8 mouse cellular contexts compared by ENCODE assay signal in genomic region chr9:21955225-21955569, GRCm38 (mm10). TPM values are rescaled to one million over a fixed set of nuclear protein-coding genes. Genes with fewer than 3 reads are reported as not detected.
DNase-seq lines count a peak whose midpoint lies in the region; ATAC-seq lines count a peak whose summit lies in the region.

No protein-coding gene starts in this region.

- H3K4me2 ChIP-seq in heart, embryonic 15.5 days = peak overlapping the region; percentile 65

- peaks cover 1% of the 10 kb centered on the region for H3K27me3 ChIP-seq in heart, embryonic 15.5 days
- H3K27me3 ChIP-seq in hindbrain, embryonic 10.5 days (ENCODE audit: insufficient read depth, poor library complexity, severe bottlenecking) = peaks cover 19% of the 10 kb centered on the region
- H3K27me3 ChIP-seq in megakaryocyte, embryonic 14.5 days (replicated peaks) = no peaks in the 10 kb centered on the region

- peak overlapping the region; percentile 22; the same call in 1 of the 2 replicates for H3K9ac ChIP-seq in heart, embryonic 15.5 days

- peak; percentile 54 for ATAC-seq in heart, embryonic 15.5 days (replicated peaks; ENCODE audit: insufficient number of reproducible peaks, insufficient read depth, low FRiP score, low read depth)

- 2% methylated on average over 18 of the region's 18 CpGs for WGBS in heart, embryonic 15.5 days
- 3% methylated on average over 18 of the region's 18 CpGs for WGBS in hindbrain, embryonic 10.5 days

- peak overlapping the region; percentile 83 for H3K4me3 ChIP-seq in heart, embryonic 15.5 days
- peak overlapping the region; percentile 76 for H3K4me3 ChIP-seq in hindbrain, embryonic 10.5 days
- peak overlapping the region; percentile 95 for H3K4me3 ChIP-seq in megakaryocyte, embryonic 14.5 days (replicated peaks)

- H3K4me1 ChIP-seq in heart, embryonic 15.5 days (replicated peaks) = peaks cover 9% of the 10 kb centered on the region
- peaks cover 21% of the 10 kb centered on the region for H3K4me1 ChIP-seq in hindbrain, embryonic 10.5 days (replicated peaks)
- peaks cover 51% of the 10 kb centered on the region for H3K4me1 ChIP-seq in megakaryocyte, embryonic 14.5 days

- H3K36me3 ChIP-seq in heart, embryonic 15.5 days = no peaks in the 10 kb centered on the region
- peaks cover 9% of the 10 kb centered on the region; the same call in 1 of the 2 replicates for H3K36me3 ChIP-seq in hindbrain, embryonic 10.5 days
- H3K36me3 ChIP-seq in megakaryocyte, embryonic 14.5 days (replicated peaks; ENCODE audit: low read length) = peaks cover 25% of the 10 kb centered on the region

- H3K9me3 ChIP-seq in heart, embryonic 15.5 days (replicated peaks) = no peaks in the 10 kb centered on the region
- no peaks in the 10 kb centered on the region; the same call in 1 of the 2 replicates for H3K9me3 ChIP-seq in hindbrain, embryonic 10.5 days
- H3K9me3 ChIP-seq in megakaryocyte, embryonic 14.5 days = peaks cover 10% of the 10 kb centered on the region

- DNase-seq in heart, adult 9 months (ENCODE audit: low spot score in 2 of 2) = no peak
- DNase-seq in WW6 (ENCODE audit: low read depth, low spot score) = peak; percentile 54
- DNase-seq in hindbrain, embryonic 10.5 days (ENCODE audit: low spot score) = no peak
- DNase-seq in adrenal gland, postnatal 25 days = no peak
- no peak for DNase-seq in layer of hippocampus, postnatal 36 days
- DNase-seq in left cerebral cortex, adult 8-10 months (ENCODE audit: low spot score in 2 of 2) = no peak

- peak overlapping the region; percentile 96 for H3K27ac ChIP-seq in heart, embryonic 15.5 days
- H3K27ac ChIP-seq in hindbrain, embryonic 10.5 days = peak overlapping the region; percentile 97

RNA-seq across cellular contexts. Expression of gene Swsap1, which starts 0.4 kb away (rescaled TPM):
- polyA plus RNA-seq in heart, embryonic 15.5 days (2015; fragmentation: Nextera tagmentation; extraction: Ambion mirVana) = 4.4 and 5.2 TPM in 2 replicates
- 7.1 and 9.3 TPM in 2 replicates for polyA plus RNA-seq in hindbrain, embryonic 10.5 days (2016; fragmentation: Nextera tagmentation; extraction: Ambion mirVana)
- polyA plus RNA-seq in megakaryocyte, embryonic 14.5 days (2012; ENCODE audit: insufficient read depth, low replicate concordance) = 3.9 and 5.9 TPM in 2 replicates
- 14.0 and 19.4 TPM in 2 replicates for total RNA-seq in adrenal gland, postnatal 25 days (2021)
- total RNA-seq in layer of hippocampus, postnatal 36 days (2021) = 10 to 100 TPM; 14.7 to 15.9 TPM
- total RNA-seq in left cerebral cortex, adult 8-10 months (2022) = 10 to 100 TPM; 13.2 to 15.0 (median 14.8) TPM

RNA-seq across cellular contexts. Expression of gene Epor, which starts 8.1 kb away (rescaled TPM):
- polyA plus RNA-seq in heart, embryonic 15.5 days (2015; fragmentation: Nextera tagmentation; extraction: Ambion mirVana) = 2.9 and 4.7 TPM in 2 replicates
- 9.3 and 9.6 TPM in 2 replicates for polyA plus RNA-seq in hindbrain, embryonic 10.5 days (2016; fragmentation: Nextera tagmentation; extraction: Ambion mirVana)
- 171 and 223 TPM in 2 replicates for polyA plus RNA-seq in megakaryocyte, embryonic 14.5 days (2012; ENCODE audit: insufficient read depth, low replicate concordance)
- 1.6 and 1.8 TPM in 2 replicates for total RNA-seq in adrenal gland, postnatal 25 days (2021)
- total RNA-seq in layer of hippocampus, postnatal 36 days (2021) = 10 to 100 TPM in 1 of 2 experiments, 1 to 10 TPM in 1; 9.1 to 10.6 TPM
- total RNA-seq in left cerebral cortex, adult 8-10 months (2022) = 10 to 100 TPM; 12.9 to 15.3 (median 14.4) TPM

RNA-seq across cellular contexts. Expression of gene Plppr2, which starts 18.4 kb away (rescaled TPM):
- 3.2 and 5.7 TPM in 2 replicates for polyA plus RNA-seq in heart, embryonic 15.5 days (2015; fragmentation: Nextera tagmentation; extraction: Ambion mirVana)
- polyA plus RNA-seq in hindbrain, embryonic 10.5 days (2016; fragmentation: Nextera tagmentation; extraction: Ambion mirVana) = 15.6 and 30.6 TPM in 2 replicates
- polyA plus RNA-seq in megakaryocyte, embryonic 14.5 days (2012; ENCODE audit: insufficient read depth, low replicate concordance) = 3.1 and 6.4 TPM in 2 replicates
- total RNA-seq in adrenal gland, postnatal 25 days (2021) = 35.6 and 40.5 TPM in 2 replicates
- total RNA-seq in layer of hippocampus, postnatal 36 days (2021) = 100 to 1,000 TPM; 303 to 315 TPM
- 100 to 1,000 TPM; 133 to 152 (median 147) TPM for total RNA-seq in left cerebral cortex, adult 8-10 months (2022)

RNA-seq across cellular contexts. Expression of gene Tmem205, which starts 27.8 kb away (rescaled TPM):
- 36.9 and 44.9 TPM in 2 replicates for polyA plus RNA-seq in heart, embryonic 15.5 days (2015; fragmentation: Nextera tagmentation; extraction: Ambion mirVana)
- polyA plus RNA-seq in hindbrain, embryonic 10.5 days (2016; fragmentation: Nextera tagmentation; extraction: Ambion mirVana) = 39.1 and 46.1 TPM in 2 replicates
- 33.0 and 55.9 TPM in 2 replicates for polyA plus RNA-seq in megakaryocyte, embryonic 14.5 days (2012; ENCODE audit: insufficient read depth, low replicate concordance)
- total RNA-seq in adrenal gland, postnatal 25 days (2021) = 471 and 609 TPM in 2 replicates
- 10 to 100 TPM; 41.0 to 44.6 TPM for total RNA-seq in layer of hippocampus, postnatal 36 days (2021)
- 10 to 100 TPM; 36.3 to 42.6 (median 39.4) TPM for total RNA-seq in left cerebral cortex, adult 8-10 months (2022)

RNA-seq across cellular contexts. Expression of gene Ccdc159, which starts 27.9 kb away (rescaled TPM):
- polyA plus RNA-seq in heart, embryonic 15.5 days (2015; fragmentation: Nextera tagmentation; extraction: Ambion mirVana) = 2.7 and 3.5 TPM in 2 replicates
- polyA plus RNA-seq in hindbrain, embryonic 10.5 days (2016; fragmentation: Nextera tagmentation; extraction: Ambion mirVana) = 4.2 and 5.1 TPM in 2 replicates
- 0.67 and 4.8 TPM in 2 replicates for polyA plus RNA-seq in megakaryocyte, embryonic 14.5 days (2012; ENCODE audit: insufficient read depth, low replicate concordance)
- 13.6 and 19.1 TPM in 2 replicates for total RNA-seq in adrenal gland, postnatal 25 days (2021)
- 10 to 100 TPM; 19.3 to 21.2 TPM for total RNA-seq in layer of hippocampus, postnatal 36 days (2021)
- 10 to 100 TPM; 12.9 to 19.5 (median 16.0) TPM for total RNA-seq in left cerebral cortex, adult 8-10 months (2022)
